Mouse (Mus musculus): Measurements from ENCODE around the gene Dio1. TPM values are rescaled to one million over a fixed set of nuclear protein-coding genes. Genes with fewer than 3 reads are reported as not detected.

The Dio1 gene
- polyA plus RNA-seq, 1 experiment from 2014 or later = 0.16 TPM

DNA sequence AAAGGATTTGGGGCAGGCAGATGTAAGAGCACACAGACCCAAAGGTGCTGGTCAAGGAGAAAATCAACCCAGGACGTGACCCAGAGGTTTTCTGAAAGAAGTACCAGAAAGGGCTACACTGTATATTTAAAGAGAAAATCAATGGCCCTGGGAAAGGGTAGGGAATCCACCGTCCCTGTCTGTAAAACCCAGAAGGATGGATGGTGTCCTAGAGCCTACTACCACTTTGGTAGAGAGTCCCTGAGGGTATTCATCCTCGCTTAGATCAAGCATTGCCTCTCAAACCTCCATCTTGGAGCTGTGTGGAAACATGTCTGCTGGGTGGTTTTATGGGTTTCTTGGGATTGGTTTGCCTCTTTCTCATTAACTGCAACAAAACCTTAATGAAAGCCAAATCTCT, 52.6 kb downstream of the Dio1 start:
- 17% methylated on average over 3 of the region's 3 CpGs for whole genome bisulfite sequencing
- peak overlapping the region; percentile 91 for H3K9ac ChIP-seq (ENCODE audit: low read length)
- no peaks in the 10 kb centered on the region for H3K27me3 ChIP-seq (ENCODE audit: control insufficient read depth, insufficient read depth, low read depth, low read length)
- no peaks in the 10 kb centered on the region for H3K9me3 ChIP-seq (ENCODE audit: control insufficient read depth, low read length)
- H3K4me3 ChIP-seq (ENCODE audit: low read length) = peak overlapping the region; percentile 85
- H3K4me1 ChIP-seq (replicated peaks; ENCODE audit: control insufficient read depth, insufficient read depth, low read length) = peaks cover 23% of the 10 kb centered on the region
- H3K36me3 ChIP-seq (ENCODE audit: control insufficient read depth, insufficient read depth, low read length) = no peaks in the 10 kb centered on the region
- ATAC-seq (ENCODE audit: low read depth) = no peak
- peak overlapping the region; percentile 73 for H3K4me2 ChIP-seq (ENCODE audit: low read depth, low read length)
- peak overlapping the region; percentile 46; the same call in 1 of the 2 replicates for H3K27ac ChIP-seq (ENCODE audit: low read length)

DNA sequence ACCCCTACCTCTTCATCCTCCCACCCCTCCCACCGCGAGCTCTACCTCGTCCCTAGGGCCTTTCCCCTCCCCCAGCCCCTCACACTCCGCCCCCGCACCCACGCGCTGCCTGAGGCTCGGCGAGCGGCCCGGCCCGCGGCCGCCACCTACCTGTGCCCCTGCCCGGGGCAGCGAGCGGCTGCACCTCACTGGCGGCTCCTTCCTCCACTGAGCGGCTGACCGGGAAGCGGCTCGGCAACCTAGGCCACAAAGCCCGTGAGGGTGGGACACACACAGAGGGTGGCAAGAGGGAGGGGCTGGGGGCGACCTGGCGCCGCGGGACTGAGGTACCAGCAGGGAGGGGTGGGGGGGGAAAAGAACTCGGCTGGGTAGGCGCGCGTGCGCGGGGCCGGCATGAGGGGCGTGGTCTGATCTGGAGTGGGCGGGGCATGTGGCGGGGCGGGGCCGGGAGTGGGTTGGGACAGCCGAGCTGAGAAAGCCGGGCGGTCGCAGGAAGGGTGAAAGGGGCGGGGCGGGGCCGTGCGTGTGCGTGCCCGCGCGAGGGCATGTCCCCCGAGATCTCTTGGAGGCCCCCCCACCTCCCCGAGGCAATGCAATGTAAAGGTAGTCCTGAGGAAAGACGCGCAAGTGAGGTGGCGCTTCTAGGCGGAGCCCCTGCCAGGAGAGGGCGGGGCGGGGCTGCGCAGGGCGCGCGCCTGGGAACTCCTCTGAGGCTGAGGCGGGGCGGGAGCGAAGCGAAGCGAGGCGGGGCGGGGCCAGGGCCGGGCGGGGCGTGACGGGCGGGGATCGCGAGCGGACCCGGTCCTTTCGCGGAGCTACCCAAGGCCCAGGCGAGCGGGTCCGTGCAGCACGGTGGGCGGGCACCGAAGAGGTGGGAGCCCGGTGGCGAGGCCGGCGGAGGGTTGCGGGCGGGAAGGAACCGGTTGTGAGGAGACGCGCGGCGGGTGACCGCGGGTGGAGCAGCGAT, 53.6 kb downstream of the Dio1 start, which contains the start of the genes Lrrc42 and Hspb11:
Gene Lrrc42 (minus strand): TSS at position 408 of the 967 bp plus-strand sequence.
Gene Hspb11 (plus strand): TSS at position 469 of the 967 bp plus-strand sequence.
- peak within 1 kb of the TSS; percentile 87 for H3K4me2 ChIP-seq (ENCODE audit: low read depth, low read length)
- H3K4me3 ChIP-seq (ENCODE audit: low read length) = peak within 1 kb of the TSS; percentile 85
- H3K27ac ChIP-seq (ENCODE audit: low read length) = peak within 1 kb of the TSS; percentile 85
- H3K9me3 ChIP-seq (ENCODE audit: control insufficient read depth, low read length) = no peaks in the 10 kb centered on the region
- H3K27me3 ChIP-seq (ENCODE audit: control insufficient read depth, insufficient read depth, low read depth, low read length) = no peaks in the 10 kb centered on the region
- H3K9ac ChIP-seq (ENCODE audit: low read length) = peak within 1 kb of the TSS; percentile 91
- peak; percentile 97 for ATAC-seq (ENCODE audit: low read depth)
- peaks cover 25% of the 10 kb centered on the region for H3K4me1 ChIP-seq (replicated peaks; ENCODE audit: control insufficient read depth, insufficient read depth, low read length)
- no peaks in the 10 kb centered on the region for H3K36me3 ChIP-seq (ENCODE audit: control insufficient read depth, insufficient read depth, low read length)
- under 1% methylated on average over 91 of the region's 101 CpGs for WGBS

DNA sequence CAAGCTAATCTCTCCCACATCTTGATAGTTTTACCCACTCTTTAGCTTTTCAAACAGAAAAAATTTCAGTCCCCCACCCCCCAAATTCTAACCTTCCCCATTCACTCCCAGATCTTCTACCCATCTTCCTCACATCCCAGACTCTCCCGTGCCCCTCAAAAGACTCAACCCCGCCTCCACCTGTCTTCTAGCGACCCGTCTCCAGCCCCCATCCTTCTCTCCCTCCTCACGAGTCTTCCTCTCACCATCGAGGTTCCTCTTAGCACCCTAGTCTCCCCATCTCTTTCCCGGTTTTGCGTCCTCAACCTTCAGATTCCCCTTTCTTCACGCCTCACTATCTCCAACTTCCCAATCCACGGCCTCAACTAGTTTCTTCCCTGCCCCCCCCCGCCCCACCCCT, 54.4 kb downstream of the Dio1 start:
- Histone ChIP-seq H3K9ac (ENCODE audit: low read length) (peak overlapping the region; percentile 85), H3K27ac (ENCODE audit: low read length) (peak overlapping the region; percentile 85; the same call in 1 of the 2 replicates), H3K4me3 (ENCODE audit: low read length) (peak overlapping the region; percentile 85), H3K9me3 (ENCODE audit: control insufficient read depth, low read length) (no peaks in the 10 kb centered on the region), H3K36me3 (ENCODE audit: control insufficient read depth, insufficient read depth, low read length) (no peaks in the 10 kb centered on the region), H3K27me3 (ENCODE audit: control insufficient read depth, insufficient read depth, low read depth, low read length) (no peaks in the 10 kb centered on the region), H3K4me2 (ENCODE audit: low read depth, low read length) (peak overlapping the region; percentile 87), H3K4me1 (replicated peaks; ENCODE audit: control insufficient read depth, insufficient read depth, low read length) (peaks cover 28% of the 10 kb centered on the region)
- WGBS = 0% methylated on average over 11 of the region's 11 CpGs
- no peak for ATAC-seq (ENCODE audit: low read depth)

DNA sequence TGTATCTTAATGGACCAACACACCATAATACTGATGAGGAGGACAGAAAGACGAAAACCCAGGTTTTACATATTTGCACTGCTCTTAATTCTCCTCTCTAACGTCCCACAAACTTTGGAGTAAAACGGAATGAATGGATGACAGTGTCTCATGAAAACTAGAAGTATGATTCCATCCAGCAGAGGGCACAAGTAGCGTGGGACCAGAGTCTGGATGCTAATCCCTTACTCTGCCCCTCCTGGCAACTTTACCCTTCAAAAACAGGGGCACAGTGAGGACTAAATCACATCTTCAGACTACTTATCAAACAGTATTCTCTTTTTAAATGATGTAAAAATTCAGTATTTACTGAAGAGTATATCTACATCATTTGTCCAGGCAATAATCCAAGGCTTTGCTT, 56.5 kb downstream of the Dio1 start:
- WGBS = 18% methylated on average over 4 of the region's 4 CpGs
- H3K4me1 ChIP-seq (replicated peaks; ENCODE audit: control insufficient read depth, insufficient read depth, low read length) = peaks cover 40% of the 10 kb centered on the region

DNA sequence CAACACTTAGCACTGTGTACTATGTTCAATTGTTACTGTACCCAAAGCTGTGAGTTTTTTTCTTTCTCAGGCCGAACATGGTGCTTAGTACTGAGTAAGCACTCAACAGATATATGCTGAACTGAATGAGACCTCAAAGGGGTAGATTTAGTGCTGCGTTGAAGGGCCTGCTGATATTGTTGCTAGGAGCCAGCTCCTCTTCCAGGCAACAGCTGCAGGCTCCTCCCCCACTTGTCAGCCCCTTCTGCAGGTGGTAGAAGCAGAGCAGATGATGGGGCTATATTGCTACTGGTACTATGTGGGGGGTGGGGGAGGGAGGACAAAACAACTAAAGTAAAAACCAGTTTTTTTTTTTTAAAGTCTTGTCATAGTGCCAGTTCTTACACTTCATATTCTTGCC, 57.5 kb downstream of the Dio1 start:
- no peak overlapping the region for H3K4me3 ChIP-seq (ENCODE audit: low read length)
- H3K27ac ChIP-seq (ENCODE audit: low read length) = peak overlapping the region; percentile 6; the same call in 1 of the 2 replicates
- no peak for ATAC-seq (ENCODE audit: low read depth)
- H3K36me3 ChIP-seq (ENCODE audit: control insufficient read depth, insufficient read depth, low read length) = no peaks in the 10 kb centered on the region
- H3K4me1 ChIP-seq (replicated peaks; ENCODE audit: control insufficient read depth, insufficient read depth, low read length) = peaks cover 45% of the 10 kb centered on the region
- H3K27me3 ChIP-seq (ENCODE audit: control insufficient read depth, insufficient read depth, low read depth, low read length) = no peaks in the 10 kb centered on the region
- no peaks in the 10 kb centered on the region for H3K9me3 ChIP-seq (ENCODE audit: control insufficient read depth, low read length)
- no peak overlapping the region for H3K4me2 ChIP-seq (ENCODE audit: low read depth, low read length)
- no peak overlapping the region for H3K9ac ChIP-seq (ENCODE audit: low read length)
- 40% methylated on average over 2 of the region's 2 CpGs for WGBS

More for the DNA sequence above, 56.5 kb downstream of the Dio1 start:
- Histone ChIP-seq H3K27me3 (ENCODE audit: control insufficient read depth, insufficient read depth, low read depth, low read length) (no peaks in the 10 kb centered on the region), H3K36me3 (ENCODE audit: control insufficient read depth, insufficient read depth, low read length) (no peaks in the 10 kb centered on the region), H3K4me2 (ENCODE audit: low read depth, low read length) (no peak overlapping the region), H3K4me3 (ENCODE audit: low read length) (no peak overlapping the region), H3K27ac (ENCODE audit: low read length) (no peak overlapping the region), H3K9ac (ENCODE audit: low read length) (no peak overlapping the region), H3K9me3 (ENCODE audit: control insufficient read depth, low read length) (no peaks in the 10 kb centered on the region)
- no peak for ATAC-seq (ENCODE audit: low read depth)

DNA sequence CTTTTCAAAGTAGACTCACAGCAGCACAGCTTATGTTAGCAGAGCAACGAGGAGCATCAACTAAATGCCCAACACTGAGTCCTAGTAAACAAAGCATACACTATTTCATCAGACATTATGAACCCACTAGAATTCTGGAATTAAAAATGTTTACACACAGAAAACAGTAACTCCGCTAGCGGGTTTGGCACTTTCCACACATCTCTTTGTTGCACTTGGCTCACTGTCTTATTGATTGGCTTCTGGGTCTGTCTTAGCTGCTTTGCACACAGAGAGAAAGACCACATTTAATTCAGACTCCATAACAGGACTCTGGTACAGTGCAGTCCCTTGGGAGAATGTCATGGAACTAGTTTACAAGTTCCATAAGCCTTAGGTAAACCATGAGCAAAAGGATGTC, 58.9 kb downstream of the Dio1 start:
- Histone ChIP-seq H3K9me3 (ENCODE audit: control insufficient read depth, low read length) (no peaks in the 10 kb centered on the region), H3K27ac (ENCODE audit: low read length) (no peak overlapping the region), H3K4me2 (ENCODE audit: low read depth, low read length) (no peak overlapping the region), H3K36me3 (ENCODE audit: control insufficient read depth, insufficient read depth, low read length) (peaks cover 1% of the 10 kb centered on the region; the same call in 1 of the 2 replicates), H3K4me3 (ENCODE audit: low read length) (no peak overlapping the region), H3K27me3 (ENCODE audit: control insufficient read depth, insufficient read depth, low read depth, low read length) (no peaks in the 10 kb centered on the region), H3K9ac (ENCODE audit: low read length) (no peak overlapping the region), H3K4me1 (replicated peaks; ENCODE audit: control insufficient read depth, insufficient read depth, low read length) (peaks cover 42% of the 10 kb centered on the region)
- WGBS = 73% methylated on average over 3 of the region's 3 CpGs
- no peak for ATAC-seq (ENCODE audit: low read depth)

DNA sequence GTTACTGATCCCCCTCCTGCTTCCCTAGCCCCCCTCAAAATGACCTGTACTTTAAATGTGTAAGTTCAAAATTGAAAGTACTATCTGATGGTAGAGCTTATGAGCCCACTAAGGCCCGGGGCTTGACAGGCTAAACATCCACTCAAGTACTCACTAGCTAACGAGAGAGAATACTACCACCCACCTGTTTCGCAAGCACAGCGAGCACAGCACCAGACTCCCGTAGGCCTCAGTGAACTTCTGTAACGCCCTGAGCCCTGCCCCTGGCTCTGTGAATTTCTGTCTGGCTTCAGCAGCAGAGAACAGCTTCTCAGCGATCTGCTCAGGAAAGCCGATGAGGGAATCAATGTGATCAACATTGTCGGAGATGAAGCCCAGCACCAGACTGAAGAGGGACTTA, 59.9 kb downstream of the Dio1 start:
- H3K9me3 ChIP-seq (ENCODE audit: control insufficient read depth, low read length) = no peaks in the 10 kb centered on the region
- H3K4me2 ChIP-seq (ENCODE audit: low read depth, low read length) = no peak overlapping the region
- 67% methylated on average over 9 of the region's 9 CpGs for WGBS
- H3K27ac ChIP-seq (ENCODE audit: low read length) = no peak overlapping the region
- peaks cover 38% of the 10 kb centered on the region for H3K4me1 ChIP-seq (replicated peaks; ENCODE audit: control insufficient read depth, insufficient read depth, low read length)
- no peak for ATAC-seq (ENCODE audit: low read depth)
- H3K36me3 ChIP-seq (ENCODE audit: control insufficient read depth, insufficient read depth, low read length) = peaks cover 6% of the 10 kb centered on the region
- no peak overlapping the region for H3K4me3 ChIP-seq (ENCODE audit: low read length)
- H3K27me3 ChIP-seq (ENCODE audit: control insufficient read depth, insufficient read depth, low read depth, low read length) = no peaks in the 10 kb centered on the region
- no peak overlapping the region for H3K9ac ChIP-seq (ENCODE audit: low read length)

DNA sequence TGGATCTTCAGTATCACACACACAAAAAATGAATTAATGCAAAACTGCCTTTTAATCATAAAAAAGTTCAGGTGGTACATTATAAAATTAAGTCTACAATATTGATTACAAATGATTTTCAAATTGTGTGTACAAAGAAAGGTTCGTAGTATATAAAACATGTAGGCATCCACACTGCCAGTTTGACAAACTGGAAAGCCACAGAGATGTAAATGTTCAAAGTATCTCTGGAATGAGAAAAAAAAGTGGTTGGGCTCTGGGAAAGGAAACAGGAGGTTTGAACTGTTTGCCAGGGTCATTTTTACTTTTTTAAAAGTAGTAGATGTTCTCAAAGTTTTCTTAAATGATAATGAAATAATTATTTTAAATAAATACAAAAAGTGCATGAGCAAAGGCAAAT, 60.9 kb downstream of the Dio1 start:
- 31% methylated on average over 1 of the region's 1 CpGs for WGBS
- Histone ChIP-seq H3K9ac (ENCODE audit: low read length) (no peak overlapping the region), H3K27ac (ENCODE audit: low read length) (peak overlapping the region; percentile 74; the same call in 1 of the 2 replicates), H3K4me1 (replicated peaks; ENCODE audit: control insufficient read depth, insufficient read depth, low read length) (peaks cover 34% of the 10 kb centered on the region), H3K9me3 (ENCODE audit: control insufficient read depth, low read length) (no peaks in the 10 kb centered on the region), H3K4me2 (ENCODE audit: low read depth, low read length) (no peak overlapping the region), H3K4me3 (ENCODE audit: low read length) (no peak overlapping the region), H3K27me3 (ENCODE audit: control insufficient read depth, insufficient read depth, low read depth, low read length) (no peaks in the 10 kb centered on the region), H3K36me3 (ENCODE audit: control insufficient read depth, insufficient read depth, low read length) (peaks cover 9% of the 10 kb centered on the region)
- ATAC-seq (ENCODE audit: low read depth) = no peak

DNA sequence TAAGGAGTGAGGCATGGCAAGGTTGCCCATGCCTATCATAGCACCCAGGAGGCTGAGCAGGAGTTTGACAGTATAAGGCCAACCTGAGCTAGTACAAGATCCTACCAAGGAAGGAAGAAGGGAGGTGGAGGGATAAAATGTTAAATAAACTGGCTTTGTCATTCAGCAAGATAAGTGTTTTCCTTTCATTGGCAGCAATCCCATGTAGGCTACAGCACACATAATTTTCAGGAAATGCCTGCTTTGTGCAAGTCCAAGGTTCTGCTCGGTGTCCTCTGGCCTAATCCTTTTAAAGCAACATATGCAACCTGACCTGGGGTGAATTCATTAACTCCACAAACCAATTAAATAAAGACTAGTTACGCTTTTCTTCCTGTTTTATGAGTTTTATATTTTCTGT, 61.6 kb downstream of the Dio1 start:
- Histone ChIP-seq H3K36me3 (ENCODE audit: control insufficient read depth, insufficient read depth, low read length) (peaks cover 14% of the 10 kb centered on the region), H3K9me3 (ENCODE audit: control insufficient read depth, low read length) (no peaks in the 10 kb centered on the region), H3K4me1 (replicated peaks; ENCODE audit: control insufficient read depth, insufficient read depth, low read length) (peaks cover 33% of the 10 kb centered on the region), H3K4me3 (ENCODE audit: low read length) (no peak overlapping the region), H3K4me2 (ENCODE audit: low read depth, low read length) (no peak overlapping the region), H3K9ac (ENCODE audit: low read length) (no peak overlapping the region), H3K27me3 (ENCODE audit: control insufficient read depth, insufficient read depth, low read depth, low read length) (no peaks in the 10 kb centered on the region), H3K27ac (ENCODE audit: low read length) (peak overlapping the region; percentile 74)
- WGBS = 36% methylated on average over 2 of the region's 2 CpGs
- ATAC-seq (ENCODE audit: low read depth) = no peak; the same call in 1 of the 2 replicates

All from lung, embryonic 16.5 days (tissue).